Mouse (Mus musculus) ES-Bruce4 (cell line): Measurements from ENCODE around the gene Pygm. TPM values are rescaled to one million over a fixed set of nuclear protein-coding genes. Genes with fewer than 3 reads are reported as not detected.

Experiments used
- H3K27ac ChIP-seq: 2 replicates; pipeline ENCODE4 v1.5.1; 2012; ENCODE audit warnings: low read length, inconsistent platforms; ENCODE audit not compliant: insufficient read depth
- H3K27me3 ChIP-seq: 2 replicates; pipeline ENCODE4 v1.6.1; 2012; ENCODE audit warnings: mild to moderate bottlenecking, low read length, inconsistent platforms; ENCODE audit not compliant: control insufficient read depth, poor library complexity, insufficient read depth, severe bottlenecking
- H3K36me3 ChIP-seq: 2 replicates; pipeline ENCODE4 v1.6.1; 2012; ENCODE audit warnings: inconsistent platforms, mild to moderate bottlenecking, low read length, moderate library complexity; ENCODE audit not compliant: control insufficient read depth, poor library complexity, insufficient read depth, severe bottlenecking
- H3K4me1 ChIP-seq: one replicate; pipeline ENCODE4 v1.8.1; 2011; ENCODE audit warnings: low read length; ENCODE audit not compliant: control insufficient read depth, insufficient read depth
- H3K4me3 ChIP-seq: 2 replicates; pipeline ENCODE4 v1.5.1; 2011; ENCODE audit warnings: low read depth, mild to moderate bottlenecking, low read length
- H3K9ac ChIP-seq: 2 replicates; pipeline ENCODE4 v1.6.1; 2012; ENCODE audit warnings: low read depth, mild to moderate bottlenecking, inconsistent platforms; ENCODE audit not compliant: poor library complexity, severe bottlenecking
- H3K9me3 ChIP-seq: replicated peaks from 2 replicates; pipeline ENCODE4 v1.6.1; 2012; ENCODE audit warnings: mild to moderate bottlenecking, low read length, inconsistent platforms; ENCODE audit not compliant: control insufficient read depth, poor library complexity, insufficient read depth, severe bottlenecking
- CTCF ChIP-seq: IDR thresholded peaks from one replicate; pipeline ENCODE4 v1.8.1; 2011; ENCODE audit warnings: low read depth, low read length
- EP300 ChIP-seq: IDR thresholded peaks from 2 replicates; pipeline ENCODE4 v1.6.1; 2011; ENCODE audit warnings: low read depth, low read length; ENCODE audit not compliant: insufficient read depth
- POLR2A ChIP-seq: IDR thresholded peaks from one replicate; pipeline ENCODE4 v1.8.1; 2011; ENCODE audit warnings: low read length; ENCODE audit not compliant: insufficient read depth
- polyA plus RNA-seq: library from polyadenylated mRNA; stranded (reverse); fragments of >200 nt; gene quantifications from 2 replicates; pipeline ENCODE4 v1.2.4, GENCODE M21; 2011; ENCODE audit warnings: low read depth; ENCODE audit not compliant: missing spikeins, insufficient read depth, insufficient read length

Pygm gene
- polyA plus RNA-seq, 1 experiment: 4.1 TPM

DNA sequence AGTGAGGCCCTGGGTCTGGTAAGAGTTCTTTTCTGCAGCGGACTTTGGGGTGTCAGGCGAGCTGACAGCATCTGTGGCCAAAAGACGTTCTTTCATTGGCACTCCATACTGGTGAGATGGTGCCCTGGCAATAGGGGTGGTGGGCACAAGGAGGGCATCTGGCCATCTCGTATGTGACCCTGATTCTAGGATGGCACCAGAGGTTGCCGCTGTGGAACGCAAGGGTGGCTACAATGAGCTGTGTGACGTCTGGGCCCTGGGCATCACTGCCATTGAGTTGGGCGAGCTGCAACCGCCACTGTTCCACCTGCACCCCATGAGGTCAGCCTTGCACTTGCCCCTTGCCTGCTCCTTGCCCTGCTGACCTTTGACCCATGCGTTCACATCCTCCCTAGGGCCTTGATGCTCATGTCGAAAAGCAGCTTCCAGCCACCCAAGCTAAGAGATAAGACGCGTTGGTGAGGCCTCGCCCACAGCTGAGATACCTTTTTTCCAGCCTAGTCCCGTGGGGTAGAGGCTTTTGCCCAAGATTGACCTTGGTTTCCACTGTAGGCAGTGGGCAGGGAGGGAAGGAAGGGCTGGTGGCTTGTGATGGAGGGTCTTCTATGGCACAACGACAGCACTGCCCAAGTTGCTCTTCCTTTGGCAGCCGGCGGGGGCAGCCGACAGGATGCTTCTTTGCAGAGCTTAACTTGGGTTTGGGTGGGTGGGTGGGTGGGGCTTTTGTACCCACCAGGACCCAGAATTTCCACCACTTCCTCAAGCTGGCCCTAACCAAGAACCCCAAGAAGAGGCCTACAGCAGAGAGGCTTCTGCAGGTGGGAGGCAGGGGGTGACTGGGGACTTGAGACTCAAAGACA is 40.9 kb upstream of the Pygm start:
- no peaks in the 10 kb centered on the region for H3K9me3 ChIP-seq
- TF ChIP-seq POLR2A: no peak
- H3K9ac ChIP-seq: no peak overlapping the region
- H3K27me3 ChIP-seq: no peaks in the 10 kb centered on the region
- peaks cover 5% of the 10 kb centered on the region for H3K4me1 ChIP-seq
- no peak overlapping the region for H3K4me3 ChIP-seq
- 0 out of 2 replicates have a peak, but pooled peaks cover 6% of the 10 kb centered on the region for H3K36me3 ChIP-seq
- H3K27ac ChIP-seq: no peak overlapping the region

DNA sequence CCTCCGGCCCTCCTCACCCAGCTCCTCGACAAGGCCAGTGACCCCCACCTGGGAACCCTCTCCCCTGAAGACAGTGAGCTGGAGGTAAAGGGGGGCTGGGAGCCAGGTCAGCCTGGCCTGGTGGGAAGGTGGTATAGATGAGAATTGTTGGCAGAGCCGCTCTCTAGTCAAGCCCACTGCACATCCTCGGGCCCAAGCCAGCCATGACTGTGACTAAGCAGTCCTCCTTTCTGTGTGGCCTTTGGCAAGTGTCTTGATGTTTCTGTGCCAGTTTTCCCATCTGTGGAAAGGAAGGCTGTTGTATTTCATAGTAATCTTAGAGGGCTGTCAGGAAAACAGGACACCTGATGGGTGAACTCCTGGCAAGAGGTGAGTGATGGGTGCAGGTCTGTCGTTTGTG is 40.2 kb upstream of the Pygm start:
- Histone ChIP-seq H3K27me3 (no peaks in the 10 kb centered on the region), H3K27ac (no peak overlapping the region), H3K36me3 (no peaks in the 10 kb centered on the region), H3K9me3 (no peaks in the 10 kb centered on the region), H3K4me3 (no peak overlapping the region), H3K9ac (no peak overlapping the region), H3K4me1 (peaks cover 5% of the 10 kb centered on the region)
- TF ChIP-seq EP300: no peak
- TF ChIP-seq CTCF: no peak
- TF ChIP-seq POLR2A: no peak

DNA sequence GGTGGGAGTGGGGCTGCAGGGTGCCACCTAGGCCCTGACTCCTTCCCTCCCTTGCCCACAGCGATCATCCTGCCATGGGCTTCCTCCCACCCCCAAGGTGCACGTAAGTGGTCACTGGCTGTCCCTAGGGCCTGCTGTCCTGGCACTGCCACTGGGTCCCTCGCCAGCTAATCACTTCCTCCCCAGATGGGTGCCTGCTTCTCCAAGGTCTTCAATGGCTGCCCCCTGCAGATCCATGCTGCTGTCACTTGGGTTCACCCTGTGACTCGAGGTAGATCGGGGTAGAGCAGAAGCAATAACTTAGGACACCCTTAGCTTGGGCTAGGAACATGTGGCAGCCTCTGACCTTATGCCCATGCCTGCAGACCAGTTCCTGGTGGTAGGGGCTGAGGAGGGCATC is 38.2 kb upstream of the Pygm start:
- no peaks in the 10 kb centered on the region for H3K36me3 ChIP-seq
- no peak for TF ChIP-seq CTCF
- TF ChIP-seq EP300: no peak
- TF ChIP-seq POLR2A: no peak
- H3K27me3 ChIP-seq: no peaks in the 10 kb centered on the region
- H3K4me3 ChIP-seq: no peak overlapping the region
- H3K9me3 ChIP-seq: no peaks in the 10 kb centered on the region
- H3K9ac ChIP-seq: no peak overlapping the region
- no peak overlapping the region for H3K27ac ChIP-seq
- H3K4me1 ChIP-seq: no peaks in the 10 kb centered on the region

DNA sequence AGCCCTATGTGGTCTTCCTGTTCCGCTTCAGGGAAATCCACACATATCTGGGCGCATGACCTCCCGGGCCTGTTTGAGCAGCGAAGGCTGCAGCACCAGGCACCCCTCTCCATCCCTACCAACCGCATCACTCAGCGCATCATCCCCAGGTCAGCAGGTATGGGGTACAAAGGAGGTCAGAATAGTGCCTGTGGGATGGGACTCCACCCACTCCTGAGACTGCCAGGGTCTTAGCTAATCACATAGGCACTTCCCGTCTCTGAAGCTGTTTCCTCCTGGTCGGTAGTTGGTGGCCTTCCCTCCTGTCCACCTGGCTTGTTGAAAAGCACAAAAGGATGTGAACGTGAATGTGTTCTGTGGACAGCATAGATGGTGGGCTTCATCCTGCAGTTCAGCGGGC is 37.5 kb upstream of the Pygm start:
- Histone ChIP-seq H3K36me3 (no peaks in the 10 kb centered on the region), H3K4me1 (no peaks in the 10 kb centered on the region), H3K4me3 (no peak overlapping the region), H3K27ac (no peak overlapping the region), H3K9ac (no peak overlapping the region), H3K27me3 (no peaks in the 10 kb centered on the region), H3K9me3 (no peaks in the 10 kb centered on the region)
- TF ChIP-seq EP300 (no peak), CTCF (no peak), POLR2A (no peak)

DNA sequence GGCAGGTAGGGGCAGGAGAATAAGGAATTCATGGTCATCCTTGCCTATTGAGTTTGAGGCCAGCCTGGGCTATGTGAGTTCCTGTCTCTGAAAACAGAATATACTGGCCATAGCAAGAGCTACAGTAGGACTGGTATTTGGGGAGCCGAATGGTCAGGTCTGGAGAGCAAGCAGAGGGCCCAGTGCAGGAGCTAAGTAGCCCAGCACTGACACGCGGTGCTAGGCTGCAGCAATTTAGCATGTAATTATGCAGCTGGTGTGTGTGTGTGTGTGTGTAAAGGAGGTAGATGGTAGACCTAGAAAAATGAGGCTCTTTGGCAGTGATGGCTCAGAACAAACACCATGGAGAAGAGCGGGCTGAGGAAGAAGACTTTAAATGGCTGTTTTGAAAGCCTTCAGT is 36.6 kb upstream of the Pygm start:
- no peak for TF ChIP-seq EP300
- no peak overlapping the region for H3K4me3 ChIP-seq
- no peaks in the 10 kb centered on the region for H3K36me3 ChIP-seq
- H3K27ac ChIP-seq: no peak overlapping the region
- no peaks in the 10 kb centered on the region for H3K4me1 ChIP-seq
- no peak overlapping the region for H3K9ac ChIP-seq
- H3K27me3 ChIP-seq: no peaks in the 10 kb centered on the region
- H3K9me3 ChIP-seq: no peaks in the 10 kb centered on the region

DNA sequence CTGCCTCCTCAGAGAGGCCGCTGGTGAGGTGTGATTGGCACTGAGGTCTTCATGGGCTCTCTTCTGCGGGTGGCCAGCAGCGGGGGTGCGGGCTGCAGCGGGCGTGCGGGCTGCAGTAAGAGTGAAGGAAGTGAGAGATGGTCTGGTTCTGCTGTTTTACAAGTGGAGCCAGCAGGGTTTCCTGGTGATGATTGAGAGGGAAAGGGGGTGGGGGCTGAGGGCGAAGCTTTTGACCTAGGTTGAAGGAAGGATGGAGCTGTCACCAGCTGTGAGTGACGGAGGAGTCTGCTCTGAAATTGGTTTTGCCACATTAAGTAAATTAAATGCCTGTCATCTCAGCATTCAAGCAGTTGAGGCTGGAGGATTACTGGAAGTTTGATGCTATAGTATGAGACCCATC is 35.5 kb upstream of the Pygm start:
- no peaks in the 10 kb centered on the region for H3K4me1 ChIP-seq
- H3K27me3 ChIP-seq: no peaks in the 10 kb centered on the region
- H3K27ac ChIP-seq: no peak overlapping the region
- no peaks in the 10 kb centered on the region for H3K9me3 ChIP-seq
- TF ChIP-seq POLR2A (no peak), EP300 (no peak), CTCF (no peak)
- no peaks in the 10 kb centered on the region for H3K36me3 ChIP-seq
- H3K9ac ChIP-seq: no peak overlapping the region
- H3K4me3 ChIP-seq: no peak overlapping the region
